ENCODE assay signal across 8 mouse cellular contexts in genomic region chr6:140424991-140425361, GRCm38 (mm10). TPM values are rescaled to one million over a fixed set of nuclear protein-coding genes. Genes with fewer than 3 reads are reported as not detected.
A peak's percentile ranks its signal among the peaks of the same experiment; 100 is the strongest.
DNase-seq lines count a peak whose midpoint lies in the region; ATAC-seq and TF ChIP-seq lines count a peak whose summit lies in the region.

No protein-coding gene starts in this region.

- peak overlapping the region; percentile 99 for H3K27ac ChIP-seq in layer of hippocampus, adult 2 months
- peak overlapping the region; percentile 99 for H3K27ac ChIP-seq in heart, embryonic 10.5 days
- H3K27ac ChIP-seq in liver, embryonic 14.5 days: no peak overlapping the region

- peak overlapping the region; percentile 77 for H3K4me2 ChIP-seq in liver, embryonic 14.5 days (ENCODE audit: low read depth)

- no peaks in the 10 kb centered on the region for H3K27me3 ChIP-seq in heart, embryonic 10.5 days (ENCODE audit: insufficient read depth, poor library complexity, severe bottlenecking)
- H3K27me3 ChIP-seq in liver, embryonic 14.5 days (ENCODE audit: control insufficient read depth, insufficient read depth, low read length): peaks cover 14% of the 10 kb centered on the region

- H3K36me3 ChIP-seq in heart, embryonic 10.5 days: peaks cover 7% of the 10 kb centered on the region; the same call in 1 of the 2 replicates
- H3K36me3 ChIP-seq in liver, embryonic 14.5 days (replicated peaks; ENCODE audit: control insufficient read depth, insufficient read depth, low read depth): no peaks in the 10 kb centered on the region

- H3K9ac ChIP-seq in liver, embryonic 14.5 days (replicated peaks): peak overlapping the region; percentile 66

- 1% methylated on average over 17 of the region's 17 CpGs for WGBS in heart, embryonic 10.5 days
- WGBS in liver, embryonic 14.5 days (ENCODE audit: insufficient replicate concordance): 3% methylated on average over 17 of the region's 17 CpGs

- peak; percentile 53 for TF ChIP-seq CTCF in layer of hippocampus, adult 2 months (conservative IDR thresholded peaks at IDR 0.05)
- TF ChIP-seq CTCF in liver, embryonic 14.5 days (IDR thresholded peaks at IDR 0.05; ENCODE audit: low read depth): no peak

- DNase-seq in layer of hippocampus, adult 2 months (ENCODE audit: low spot score in 2 of 2): peak in 1 of 2 experiments; percentile 41
- no peak for DNase-seq in layer of hippocampus, postnatal 25 days (ENCODE audit: extremely low spot score in 1 of 2, low spot score in 1 of 2)
- DNase-seq in cerebellum, adult 18-20 months: peak; percentile 24 to 58
- no peak for DNase-seq in heart, embryonic 10.5 days (ENCODE audit: low spot score)
- peak; percentile 17 to 41 for DNase-seq in kidney, adult 8-10 months
- peak in 2 of 3 experiments; percentile 3 to 6 for DNase-seq in liver, embryonic 14.5 days (ENCODE audit: low read depth in 3 of 3, low spot score in 3 of 3)
- DNase-seq in naive thymus-derived CD4-positive, alpha-beta T cell, adult 2 months (ENCODE audit: low read depth): peak; percentile 39
- peak; percentile 45 for DNase-seq in yolk sac, embryonic 10.5 days (ENCODE audit: low spot score)

- H3K4me1 ChIP-seq in heart, embryonic 10.5 days: peaks cover 8% of the 10 kb centered on the region; the same call in 1 of the 2 replicates
- no peaks in the 10 kb centered on the region for H3K4me1 ChIP-seq in liver, embryonic 14.5 days (replicated peaks; ENCODE audit: control insufficient read depth in 2 of 2, insufficient read depth in 2 of 2, low read length in 1 of 2)

- no peak for ATAC-seq in liver, embryonic 14.5 days (ENCODE audit: insufficient read depth)

- H3K4me3 ChIP-seq in layer of hippocampus, adult 2 months: peak overlapping the region; percentile 73
- peak overlapping the region; percentile 95 for H3K4me3 ChIP-seq in heart, embryonic 10.5 days
- peak overlapping the region; percentile 68 to 76 for H3K4me3 ChIP-seq in liver, embryonic 14.5 days (ENCODE audit: insufficient read depth in 1 of 2, low read depth in 2 of 2, low read length in 2 of 2)

- TF ChIP-seq EP300 in liver, embryonic 14.5 days (IDR thresholded peaks at IDR 0.05; ENCODE audit: low read depth): no peak

- no peaks in the 10 kb centered on the region for H3K9me3 ChIP-seq in heart, embryonic 10.5 days
- no peaks in the 10 kb centered on the region for H3K9me3 ChIP-seq in liver, embryonic 14.5 days (ENCODE audit: control insufficient read depth, low read length)

RNA-seq across cellular contexts. Expression of gene Plekha5, which starts 1.1 kb away (rescaled TPM):
- 100 to 1,000 TPM; 109 to 125 TPM for total RNA-seq in layer of hippocampus, adult 2 months (2021)
- total RNA-seq in layer of hippocampus, postnatal 25 days (2021): 100 to 1,000 TPM in 1 of 2 experiments, 10 to 100 TPM in 1; 78.0 to 107 TPM
- polyA plus RNA-seq in heart, embryonic 10.5 days (2016; fragmentation: Nextera tagmentation; extraction: Ambion mirVana): 18.6 and 33.8 TPM in 2 replicates
- polyA plus RNA-seq in liver, embryonic 14.5 days (2012; rRNA removed): 4.4 and 6.0 TPM in 2 replicates
- 3.6 and 5.4 TPM in 2 replicates for polyA plus RNA-seq in liver, embryonic 14.5 days (2014; fragmentation: Nextera tagmentation; extraction: Ambion mirVana)

Comparison
In these comparisons a context has a peak if more than half of its experiments do, and no peak if none do; other contexts are left out.
1. DNase-seq: peak in cerebellum, adult 18-20 months (2 of 2), kidney, adult 8-10 months (2 of 2), liver, embryonic 14.5 days (2 of 3), naive thymus-derived CD4-positive, alpha-beta T cell, adult 2 months (single experiment) and yolk sac, embryonic 10.5 days (single experiment); none in layer of hippocampus, postnatal 25 days (0 of 2) and heart, embryonic 10.5 days (single experiment).
2. Peak in every context shown above with its lines, with median percentiles within 50 percentile points of each other: H3K4me3 ChIP-seq.